Mouse (Mus musculus): ENCODE results near the gene Spryd3. TPM values are rescaled to one million over a fixed set of nuclear protein-coding genes. Genes with fewer than 3 reads are reported as not detected.
A peak's percentile ranks its signal among the peaks of the same experiment; 100 is the strongest.

Gene Spryd3
- polyA plus RNA-seq, 1 experiment, result 26.0 TPM

DNA sequence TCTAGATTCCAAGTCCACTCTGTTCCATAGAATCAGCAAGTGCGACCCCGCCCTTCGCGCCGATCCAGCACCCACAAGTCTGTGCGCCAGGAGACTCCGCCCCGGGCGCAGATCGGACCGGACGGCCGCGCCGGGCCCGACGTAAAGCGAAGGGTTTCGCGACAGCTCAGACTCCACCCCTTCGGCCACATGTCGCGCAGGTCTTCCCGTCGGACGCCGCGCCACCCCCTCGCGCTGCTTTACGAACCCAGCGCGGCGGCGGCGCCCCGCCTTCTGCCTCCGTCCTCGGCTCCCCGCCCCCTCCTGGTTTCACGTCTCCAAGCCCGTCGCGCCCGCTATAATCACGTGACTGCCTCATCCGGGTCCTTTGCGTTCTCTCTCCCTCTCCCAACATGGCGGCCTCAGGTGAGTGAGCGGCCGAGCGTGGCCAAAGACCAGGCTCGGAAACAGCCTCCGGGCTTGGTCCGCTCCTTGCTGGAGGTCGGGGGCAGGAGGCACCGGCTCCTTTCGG, 62.4 kb downstream of the Spryd3 start, which contains the start of gene Eif4b:
Gene Eif4b, plus strand, starts transcription at position 215 of the 511 bp plus-strand sequence.
- TF ChIP-seq POLR2A (IDR thresholded peaks at IDR 0.05; ENCODE audit: low read depth, low read length) (peak; percentile 55), CTCF (IDR thresholded peaks at IDR 0.05; ENCODE audit: extremely low read depth, insufficient read depth, insufficient read length, insufficient replicate concordance) (no peak)
- Histone ChIP-seq H3K4me1 (ENCODE audit: control insufficient read depth, insufficient read depth, insufficient read length) (peaks cover 7% of the 10 kb centered on the region; the same call in 1 of the 2 replicates), H3K4me3 (ENCODE audit: extremely low read depth, insufficient read depth, insufficient read length) (peak within 1 kb of the TSS; percentile 91), H3K36me3 (ENCODE audit: control insufficient read depth, insufficient read depth, low read length) (no peaks in the 10 kb centered on the region), H3K27me3 (ENCODE audit: control insufficient read depth, insufficient read depth, low read length) (no peaks in the 10 kb centered on the region), H3K27ac (ENCODE audit: insufficient read depth, low read length) (peak within 1 kb of the TSS; percentile 92)
- peak; percentile 98 for DNase-seq (ENCODE audit: low read depth in 1 of 2, low spot score in 2 of 2)
- WGBS, result under 1% methylated on average over 58 of the region's 58 CpGs

GRCm38 (mm10) chr15:102072963-102073558, 63.0 kb downstream of the Spryd3 start:
- 15% methylated on average over 6 of the region's 6 CpGs for WGBS
- DNase-seq (ENCODE audit: low read depth in 1 of 2, low spot score in 2 of 2), result no peak
- no peak overlapping the region for H3K27ac ChIP-seq (ENCODE audit: insufficient read depth, low read length)
- no peak for TF ChIP-seq CTCF (IDR thresholded peaks at IDR 0.05; ENCODE audit: extremely low read depth, insufficient read depth, insufficient read length, insufficient replicate concordance)
- no peak for TF ChIP-seq POLR2A (IDR thresholded peaks at IDR 0.05; ENCODE audit: low read depth, low read length)
- H3K4me3 ChIP-seq (ENCODE audit: extremely low read depth, insufficient read depth, insufficient read length), result peak overlapping the region; percentile 43; the same call in 1 of the 2 replicates
- peaks cover 7% of the 10 kb centered on the region; the same call in 1 of the 2 replicates for H3K4me1 ChIP-seq (ENCODE audit: control insufficient read depth, insufficient read depth, insufficient read length)
- no peaks in the 10 kb centered on the region for H3K36me3 ChIP-seq (ENCODE audit: control insufficient read depth, insufficient read depth, low read length)
- H3K27me3 ChIP-seq (ENCODE audit: control insufficient read depth, insufficient read depth, low read length), result no peaks in the 10 kb centered on the region

- TF ChIP-seq CTCF (IDR thresholded peaks at IDR 0.05; ENCODE audit: extremely low read depth, insufficient read depth, insufficient read length, insufficient replicate concordance) (no peak), POLR2A (IDR thresholded peaks at IDR 0.05; ENCODE audit: low read depth, low read length) (no peak)
- Histone ChIP-seq H3K27me3 (ENCODE audit: control insufficient read depth, insufficient read depth, low read length) (no peaks in the 10 kb centered on the region), H3K4me1 (ENCODE audit: control insufficient read depth, insufficient read depth, insufficient read length) (peaks cover 7% of the 10 kb centered on the region; the same call in 1 of the 2 replicates), H3K27ac (ENCODE audit: insufficient read depth, low read length) (no peak overlapping the region), H3K4me3 (ENCODE audit: extremely low read depth, insufficient read depth, insufficient read length) (no peak overlapping the region), H3K36me3 (ENCODE audit: control insufficient read depth, insufficient read depth, low read length) (no peaks in the 10 kb centered on the region)
- no peak for DNase-seq (ENCODE audit: low read depth in 1 of 2, low spot score in 2 of 2)
- WGBS, result 74% methylated on average over 13 of the region's 13 CpGs
Measured at GRCm38 (mm10) chr15:102070476-102071467, 65.3 kb downstream of the Spryd3 start.

Other genes with a start within 250 kb of the Spryd3 start
- 0.07 TPM in 1 of 2 replicates, not detected in the other for gene Krt76, start 243.3 kb downstream of the Spryd3 start, polyA plus RNA-seq (2012; rRNA removed)
- gene Krt4, start 211.5 kb downstream of the Spryd3 start, polyA plus RNA-seq (2012; rRNA removed), result 0.05 TPM in 1 of 2 replicates, not detected in the other
- not detected in 2 replicates for gene Krt79, start 195.9 kb downstream of the Spryd3 start, polyA plus RNA-seq (2012; rRNA removed)
- gene Krt78, start 181.9 kb downstream of the Spryd3 start, polyA plus RNA-seq (2012; rRNA removed), result not detected in 2 replicates
- 2.2 and 3.0 TPM in 2 replicates for gene Krt8, start 131.8 kb downstream of the Spryd3 start, polyA plus RNA-seq (2012; rRNA removed)
- 2.1 and 2.2 TPM in 2 replicates for gene Krt18, start 108.1 kb downstream of the Spryd3 start, polyA plus RNA-seq (2012; rRNA removed)
- gene Eif4b, start 62.5 kb downstream of the Spryd3 start, polyA plus RNA-seq (2012; rRNA removed), result 59.7 and 65.8 TPM in 2 replicates
- gene Tns2, start 35.8 kb downstream of the Spryd3 start, polyA plus RNA-seq (2012; rRNA removed), result 44.5 and 46.3 TPM in 2 replicates
- gene Igfbp6, start 8.1 kb upstream of the Spryd3 start, polyA plus RNA-seq (2012; rRNA removed), result 10.9 and 21.0 TPM in 2 replicates
- 3.2 and 5.4 TPM in 2 replicates for gene Soat2, start 14.3 kb upstream of the Spryd3 start, polyA plus RNA-seq (2012; rRNA removed)
- 26.8 and 30.2 TPM in 2 replicates for gene Zfp740, start 67.0 kb upstream of the Spryd3 start, polyA plus RNA-seq (2012; rRNA removed)
- 33.2 and 40.9 TPM in 2 replicates for gene Csad, start 68.5 kb upstream of the Spryd3 start, polyA plus RNA-seq (2012; rRNA removed)
- gene Itgb7, start 95.7 kb upstream of the Spryd3 start, polyA plus RNA-seq (2012; rRNA removed), result 127 and 143 TPM in 2 replicates
- 21.1 and 27.5 TPM in 2 replicates for gene Rarg, start 121.3 kb upstream of the Spryd3 start, polyA plus RNA-seq (2012; rRNA removed)
- gene Gm9918, start 134.3 kb upstream of the Spryd3 start, polyA plus RNA-seq (2012; rRNA removed), result 0.05 TPM in 1 of 2 replicates, not detected in the other
- gene Mfsd5, start 143.2 kb upstream of the Spryd3 start, polyA plus RNA-seq (2012; rRNA removed), result 57.8 and 79.8 TPM in 2 replicates
- 8.9 and 15.1 TPM in 2 replicates for gene Espl1, start 160.0 kb upstream of the Spryd3 start, polyA plus RNA-seq (2012; rRNA removed)
- 51.9 and 63.6 TPM in 2 replicates for gene Pfdn5, start 189.9 kb upstream of the Spryd3 start, polyA plus RNA-seq (2012; rRNA removed)
- gene Myg1, start 195.5 kb upstream of the Spryd3 start, polyA plus RNA-seq (2012; rRNA removed), result 41.9 and 48.4 TPM in 2 replicates
- gene Aaas, start 214.5 kb upstream of the Spryd3 start, polyA plus RNA-seq (2012; rRNA removed), result 51.9 and 55.8 TPM in 2 replicates
- gene Sp7, start 230.9 kb upstream of the Spryd3 start, polyA plus RNA-seq (2012; rRNA removed), result not detected in 2 replicates